Mouse (Mus musculus) ES-Bruce4 (cell line): Measurements from ENCODE around the gene Id2. TPM values are rescaled to one million over a fixed set of nuclear protein-coding genes. Genes with fewer than 3 reads are reported as not detected.

ENCODE experiments used
- H3K27ac ChIP-seq: 2 replicates; pipeline ENCODE4 v1.5.1; 2012; ENCODE audit warnings: low read length, inconsistent platforms; ENCODE audit not compliant: insufficient read depth
- H3K27me3 ChIP-seq: 2 replicates; pipeline ENCODE4 v1.6.1; 2012; ENCODE audit warnings: mild to moderate bottlenecking, low read length, inconsistent platforms; ENCODE audit not compliant: control insufficient read depth, poor library complexity, insufficient read depth, severe bottlenecking
- H3K36me3 ChIP-seq: 2 replicates; pipeline ENCODE4 v1.6.1; 2012; ENCODE audit warnings: inconsistent platforms, mild to moderate bottlenecking, low read length, moderate library complexity; ENCODE audit not compliant: control insufficient read depth, poor library complexity, insufficient read depth, severe bottlenecking
- H3K4me1 ChIP-seq: one replicate; pipeline ENCODE4 v1.8.1; 2011; ENCODE audit warnings: low read length; ENCODE audit not compliant: control insufficient read depth, insufficient read depth
- H3K4me3 ChIP-seq: 2 replicates; pipeline ENCODE4 v1.5.1; 2011; ENCODE audit warnings: low read depth, mild to moderate bottlenecking, low read length
- H3K9ac ChIP-seq: 2 replicates; pipeline ENCODE4 v1.6.1; 2012; ENCODE audit warnings: low read depth, mild to moderate bottlenecking, inconsistent platforms; ENCODE audit not compliant: poor library complexity, severe bottlenecking
- H3K9me3 ChIP-seq: replicated peaks from 2 replicates; pipeline ENCODE4 v1.6.1; 2012; ENCODE audit warnings: mild to moderate bottlenecking, low read length, inconsistent platforms; ENCODE audit not compliant: control insufficient read depth, poor library complexity, insufficient read depth, severe bottlenecking
- CTCF ChIP-seq: IDR thresholded peaks from one replicate; pipeline ENCODE4 v1.8.1; 2011; ENCODE audit warnings: low read depth, low read length
- EP300 ChIP-seq: IDR thresholded peaks from 2 replicates; pipeline ENCODE4 v1.6.1; 2011; ENCODE audit warnings: low read depth, low read length; ENCODE audit not compliant: insufficient read depth
- POLR2A ChIP-seq: IDR thresholded peaks from one replicate; pipeline ENCODE4 v1.8.1; 2011; ENCODE audit warnings: low read length; ENCODE audit not compliant: insufficient read depth
- polyA plus RNA-seq: library from polyadenylated mRNA; stranded (reverse); fragments of >200 nt; gene quantifications from 2 replicates; pipeline ENCODE4 v1.2.4, GENCODE M21; 2011; ENCODE audit warnings: low read depth; ENCODE audit not compliant: missing spikeins, insufficient read depth, insufficient read length

The Id2 gene
- polyA plus RNA-seq, 1 experiment = 67.0 TPM

DNA sequence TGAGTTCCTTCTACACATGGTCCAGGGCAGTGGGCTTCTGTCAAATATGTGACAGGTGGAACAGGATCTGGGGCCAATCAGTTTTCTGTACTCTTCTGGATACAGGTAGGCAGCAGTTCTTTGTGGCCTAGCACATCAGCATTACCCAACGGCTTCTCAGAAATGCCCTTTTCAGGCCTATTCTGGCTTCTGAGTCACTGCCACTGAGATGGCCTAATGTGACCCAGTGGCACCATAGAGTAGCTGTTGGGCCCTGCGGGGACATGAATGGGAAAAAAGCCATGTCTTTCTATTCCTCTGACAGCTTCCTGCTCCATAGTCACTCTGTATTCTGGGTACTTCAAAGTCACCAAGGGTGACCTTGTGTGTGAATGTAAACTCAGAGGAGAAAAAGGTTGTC lies 15.9 kb upstream of the Id2 start:
- Histone ChIP-seq H3K4me3 (no peak overlapping the region), H3K27me3 (no peaks in the 10 kb centered on the region), H3K4me1 (peaks cover 4% of the 10 kb centered on the region), H3K27ac (no peak overlapping the region), H3K9ac (no peak overlapping the region), H3K9me3 (no peaks in the 10 kb centered on the region; the same call in 1 of the 2 replicates), H3K36me3 (no peaks in the 10 kb centered on the region)
- TF ChIP-seq CTCF (no peak), EP300 (no peak), POLR2A (no peak)

DNA sequence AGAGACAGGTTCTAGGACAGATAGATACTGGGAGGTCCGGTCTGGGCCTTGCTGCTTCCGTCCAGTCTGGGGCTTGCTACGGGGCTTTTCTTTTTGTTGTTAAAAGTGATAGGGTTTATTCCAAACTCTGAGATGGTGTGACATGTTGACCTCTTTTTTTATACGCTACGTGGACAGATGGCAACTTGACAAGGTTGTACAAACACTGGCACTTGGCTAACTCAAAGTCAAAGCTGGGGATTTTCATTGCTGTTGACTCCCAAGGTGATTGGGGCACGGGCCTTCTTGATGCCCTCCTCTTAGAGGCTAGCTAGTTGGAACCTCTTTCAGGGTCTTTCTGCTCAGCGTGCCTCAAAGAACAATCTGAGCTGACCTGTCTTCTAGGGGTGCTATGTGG lies 13.7 kb upstream of the Id2 start:
- H3K36me3 ChIP-seq = no peaks in the 10 kb centered on the region
- no peaks in the 10 kb centered on the region for H3K27me3 ChIP-seq
- H3K27ac ChIP-seq = no peak overlapping the region
- no peaks in the 10 kb centered on the region; the same call in 1 of the 2 replicates for H3K9me3 ChIP-seq
- no peak for TF ChIP-seq EP300
- TF ChIP-seq CTCF = no peak
- no peak for TF ChIP-seq POLR2A
- H3K9ac ChIP-seq = no peak overlapping the region
- H3K4me3 ChIP-seq = no peak overlapping the region
- peaks cover 4% of the 10 kb centered on the region for H3K4me1 ChIP-seq

DNA sequence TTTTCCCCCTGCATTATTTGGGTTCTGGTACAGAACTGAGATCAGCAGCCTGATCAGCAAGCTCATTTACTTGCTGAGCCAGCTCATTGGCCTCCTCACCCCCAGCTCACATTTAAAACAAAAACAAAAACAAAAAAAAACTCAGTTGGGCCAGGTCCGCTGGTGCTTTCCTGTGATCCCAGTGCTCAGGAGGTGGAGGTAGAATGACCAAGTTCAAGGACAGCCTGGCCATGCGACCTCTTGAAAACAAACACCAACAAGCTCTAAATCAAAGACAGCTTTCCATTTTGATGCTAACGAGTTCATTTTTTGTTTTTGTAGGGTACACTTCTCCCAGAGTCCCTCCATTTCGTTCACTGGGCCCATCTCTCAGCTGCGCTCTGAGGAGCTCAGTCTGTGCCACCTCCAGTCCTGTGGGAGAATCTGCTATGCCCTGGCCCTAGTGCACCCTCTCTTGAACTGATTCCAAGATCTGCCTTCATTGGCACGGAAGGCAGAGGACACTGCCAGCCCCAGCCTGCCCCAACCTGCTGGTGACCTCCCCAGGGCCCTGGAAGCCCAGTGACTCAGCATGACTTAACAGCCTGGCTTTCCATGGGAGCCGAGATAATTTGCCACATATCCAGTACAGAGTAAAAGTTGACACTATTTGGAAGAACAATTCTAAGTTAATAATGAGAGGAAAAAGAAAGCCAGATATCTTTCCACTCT lies 13.2 kb upstream of the Id2 start:
- no peak for TF ChIP-seq EP300
- no peak for TF ChIP-seq CTCF
- no peak for TF ChIP-seq POLR2A
- H3K27ac ChIP-seq = no peak overlapping the region
- H3K9me3 ChIP-seq = no peaks in the 10 kb centered on the region; the same call in 1 of the 2 replicates
- no peak overlapping the region for H3K9ac ChIP-seq
- peaks cover 4% of the 10 kb centered on the region for H3K4me1 ChIP-seq
- H3K27me3 ChIP-seq = no peaks in the 10 kb centered on the region
- H3K4me3 ChIP-seq = no peak overlapping the region
- no peaks in the 10 kb centered on the region for H3K36me3 ChIP-seq

DNA sequence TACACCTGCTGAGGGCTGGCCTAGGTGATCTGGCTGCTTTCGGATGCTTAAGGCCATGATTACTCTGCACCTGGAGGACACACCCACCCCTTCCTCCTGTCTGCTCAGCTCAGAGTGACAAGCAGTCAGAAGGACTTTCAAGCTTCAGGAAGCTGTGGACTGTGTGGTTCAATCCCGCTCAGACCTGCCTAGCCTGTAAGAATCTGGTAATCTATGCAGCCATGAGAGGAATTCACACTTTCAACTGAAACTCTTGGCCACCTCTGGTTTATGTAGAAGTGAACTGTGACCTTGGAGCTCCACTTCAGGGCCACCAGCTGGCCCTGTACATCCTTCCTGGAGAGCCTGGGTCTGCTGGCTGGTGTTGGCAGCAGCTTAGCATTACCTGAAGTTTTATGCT lies 11.9 kb upstream of the Id2 start:
- TF ChIP-seq CTCF (no peak), EP300 (peak; percentile 84), POLR2A (no peak)
- Histone ChIP-seq H3K27me3 (no peaks in the 10 kb centered on the region), H3K9ac (no peak overlapping the region), H3K4me3 (no peak overlapping the region), H3K9me3 (no peaks in the 10 kb centered on the region; the same call in 1 of the 2 replicates), H3K36me3 (no peaks in the 10 kb centered on the region), H3K4me1 (peaks cover 4% of the 10 kb centered on the region), H3K27ac (peak overlapping the region; percentile 37)

DNA sequence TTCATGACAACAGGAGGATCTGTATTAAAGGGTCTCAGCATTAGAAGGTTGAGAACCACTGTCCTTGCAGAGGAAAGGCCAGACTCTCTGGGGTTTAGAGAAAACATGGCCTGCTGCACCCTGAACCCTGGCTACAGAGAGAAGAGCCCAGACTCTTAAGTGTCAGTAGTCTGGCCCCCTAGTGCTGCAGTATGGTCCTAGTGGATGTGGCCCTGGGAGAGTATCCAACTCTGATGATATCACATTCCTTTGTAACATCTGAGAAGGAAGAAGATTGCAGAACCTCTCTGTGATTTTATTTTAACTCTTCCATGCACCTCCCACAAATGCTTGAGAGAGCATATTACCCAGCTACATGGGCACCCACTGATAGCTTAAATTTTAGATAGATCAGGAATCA lies 7.6 kb upstream of the Id2 start:
- Histone ChIP-seq H3K27ac (no peak overlapping the region), H3K4me1 (peaks cover 2% of the 10 kb centered on the region), H3K4me3 (no peak overlapping the region), H3K9me3 (no peaks in the 10 kb centered on the region), H3K27me3 (peaks cover 5% of the 10 kb centered on the region), H3K9ac (no peak overlapping the region), H3K36me3 (no peaks in the 10 kb centered on the region)
- no peak for TF ChIP-seq CTCF

DNA sequence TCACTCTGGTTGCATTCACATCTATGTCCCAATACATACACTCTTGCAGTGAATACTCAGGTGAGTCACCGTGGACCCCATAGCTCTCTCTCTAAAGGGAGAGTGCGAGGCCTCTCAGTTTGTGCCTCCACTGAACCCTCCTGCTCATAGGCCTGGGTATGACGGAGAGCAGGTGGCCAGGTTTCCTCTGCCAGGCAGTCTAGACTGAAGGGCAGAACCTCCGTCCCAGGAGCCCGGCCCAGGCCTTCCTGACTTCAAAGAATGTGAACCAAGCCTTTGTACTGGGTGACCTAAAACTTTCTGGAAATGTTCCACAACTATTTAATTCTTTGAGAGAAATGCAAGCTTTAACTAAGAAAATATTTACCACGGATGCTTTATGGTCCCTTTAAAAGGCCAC lies 7.0 kb upstream of the Id2 start:
- no peaks in the 10 kb centered on the region for H3K9me3 ChIP-seq
- H3K4me3 ChIP-seq = no peak overlapping the region
- no peak overlapping the region for H3K27ac ChIP-seq
- no peak for TF ChIP-seq EP300
- no peak for TF ChIP-seq CTCF
- no peak for TF ChIP-seq POLR2A
- H3K4me1 ChIP-seq = no peaks in the 10 kb centered on the region
- no peak overlapping the region for H3K9ac ChIP-seq
- H3K36me3 ChIP-seq = no peaks in the 10 kb centered on the region
- peaks cover 5% of the 10 kb centered on the region for H3K27me3 ChIP-seq
